Comparison of ENCODE assay signal across 10 mouse cellular contexts in the genomic region with DNA sequence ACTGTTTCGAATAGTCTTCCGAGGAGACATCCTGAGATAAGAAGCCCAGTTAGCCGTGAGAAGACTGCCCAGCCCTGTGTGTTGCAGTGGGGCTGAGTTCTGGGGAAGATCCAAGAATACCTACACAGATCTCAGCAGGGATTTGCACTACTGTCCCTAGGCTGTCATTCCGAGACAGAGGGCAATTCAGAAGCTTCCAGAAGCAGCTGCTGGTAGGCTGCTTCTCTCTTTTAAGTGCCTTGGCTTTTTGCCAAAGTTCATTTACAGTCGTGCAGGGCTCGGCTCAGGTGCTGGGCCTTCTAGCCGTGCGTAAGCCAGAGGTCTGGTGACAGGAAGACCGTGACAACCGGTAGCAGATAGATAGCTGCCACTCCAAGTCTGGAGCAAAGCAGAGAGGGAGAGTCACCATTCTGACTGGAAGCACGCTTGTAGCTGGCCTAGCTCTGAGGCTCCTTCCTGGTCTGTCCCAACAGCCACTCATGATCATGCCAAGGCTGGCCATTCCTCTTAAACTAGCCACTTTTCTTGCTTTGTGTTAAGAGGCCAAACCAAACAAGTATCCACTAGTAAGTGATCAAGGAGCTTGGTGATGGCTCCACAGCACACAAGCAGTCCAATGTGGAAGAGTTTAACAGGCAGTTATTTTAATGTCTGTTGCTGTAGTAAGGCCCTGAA. TPM values are rescaled to one million over a fixed set of nuclear protein-coding genes. Genes with fewer than 3 reads are reported as not detected.
DNase-seq lines count a peak whose midpoint lies in the region; ATAC-seq lines count a peak whose summit lies in the region.
"Had no signal": no experiment of that assay in that cellular context is flagged by ENCODE, and none has a peak within 500 bp of the region (broad histone marks: within the 10 kb centered on the region; RNA-seq: fewer than 3 reads in every experiment).

No protein-coding gene starts in this region.

- no peaks in the 10 kb centered on the region for H3K36me3 ChIP-seq in hindbrain, embryonic 15.5 days
- 0 out of 2 replicates have a peak, but pooled peaks cover 3% of the 10 kb centered on the region for H3K36me3 ChIP-seq in hindbrain, embryonic 10.5 days
- no peaks in the 10 kb centered on the region for H3K36me3 ChIP-seq in heart, embryonic 16.5 days (ENCODE audit: control insufficient read depth, insufficient read depth)
- no peaks in the 10 kb centered on the region for H3K36me3 ChIP-seq in midbrain, embryonic 16.5 days (ENCODE audit: control insufficient read depth, insufficient read depth, low read length)
- H3K36me3 ChIP-seq: G1E had no signal

- H3K27me3 ChIP-seq in hindbrain, embryonic 15.5 days, result no peaks in the 10 kb centered on the region
- H3K27me3 ChIP-seq in hindbrain, embryonic 10.5 days (ENCODE audit: insufficient read depth, poor library complexity, severe bottlenecking), result no peaks in the 10 kb centered on the region
- H3K27me3 ChIP-seq in heart, embryonic 16.5 days (ENCODE audit: control insufficient read depth, insufficient read depth, low read length), result no peaks in the 10 kb centered on the region
- H3K27me3 ChIP-seq in midbrain, embryonic 16.5 days (ENCODE audit: control insufficient read depth, insufficient read depth, low read depth, low read length), result no peaks in the 10 kb centered on the region

- H3K27ac ChIP-seq in hindbrain, embryonic 15.5 days (replicated peaks), result peak overlapping the region; percentile 18
- H3K27ac ChIP-seq in hindbrain, embryonic 10.5 days, result no peak overlapping the region
- peak overlapping the region; percentile 58 for H3K27ac ChIP-seq in heart, embryonic 16.5 days (ENCODE audit: low read length)
- H3K27ac ChIP-seq in midbrain, embryonic 16.5 days (ENCODE audit: low read length), result peak overlapping the region; percentile 34; the same call in 1 of the 2 replicates

- H3K4me2 ChIP-seq in hindbrain, embryonic 15.5 days, result no peak overlapping the region
- no peak overlapping the region for H3K4me2 ChIP-seq in heart, embryonic 16.5 days (ENCODE audit: low read depth, low read length)
- no peak overlapping the region for H3K4me2 ChIP-seq in midbrain, embryonic 16.5 days (ENCODE audit: low read length)

- H3K4me1 ChIP-seq in hindbrain, embryonic 15.5 days (replicated peaks), result peaks cover 27% of the 10 kb centered on the region
- H3K4me1 ChIP-seq in hindbrain, embryonic 10.5 days (replicated peaks), result peaks cover 33% of the 10 kb centered on the region
- H3K4me1 ChIP-seq in heart, embryonic 16.5 days (ENCODE audit: control insufficient read depth, insufficient read depth, low read length), result peaks cover 26% of the 10 kb centered on the region
- H3K4me1 ChIP-seq in midbrain, embryonic 16.5 days (ENCODE audit: control insufficient read depth, insufficient read depth, low read length), result peaks cover 19% of the 10 kb centered on the region

- H3K4me3 ChIP-seq in hindbrain, embryonic 15.5 days, result no peak overlapping the region
- H3K4me3 ChIP-seq in hindbrain, embryonic 10.5 days, result no peak overlapping the region
- no peak overlapping the region for H3K4me3 ChIP-seq in heart, embryonic 16.5 days (ENCODE audit: low read length)
- no peak overlapping the region for H3K4me3 ChIP-seq in midbrain, embryonic 16.5 days (ENCODE audit: low read depth, low read length)

- no peak for DNase-seq in hindbrain, embryonic 10.5 days (ENCODE audit: low spot score)
- peak; percentile 49 for DNase-seq in ZHBTc4 (ENCODE audit: low read depth, low spot score)
- no peak for DNase-seq in frontal cortex, postnatal 10 days (ENCODE audit: low spot score in 2 of 2)
- DNase-seq in urinary bladder, postnatal 25 days (ENCODE audit: low spot score), result no peak
- no peak for DNase-seq in kidney, adult 11 months
- DNase-seq: layer of hippocampus, postnatal 36 days had no signal

- WGBS in hindbrain, embryonic 15.5 days, result 44% methylated on average over 11 of the region's 11 CpGs
- WGBS in hindbrain, embryonic 10.5 days, result 90% methylated on average over 11 of the region's 11 CpGs
- 16% methylated on average over 11 of the region's 11 CpGs for WGBS in heart, embryonic 16.5 days
- WGBS in midbrain, embryonic 16.5 days, result 49% methylated on average over 11 of the region's 11 CpGs

- H3K9me3 ChIP-seq in hindbrain, embryonic 15.5 days, result no peaks in the 10 kb centered on the region
- H3K9me3 ChIP-seq in hindbrain, embryonic 10.5 days, result no peaks in the 10 kb centered on the region
- H3K9me3 ChIP-seq in heart, embryonic 16.5 days (replicated peaks; ENCODE audit: control insufficient read depth, low read length), result no peaks in the 10 kb centered on the region
- H3K9me3 ChIP-seq in midbrain, embryonic 16.5 days (replicated peaks; ENCODE audit: control insufficient read depth, low read length, poor library complexity, severe bottlenecking), result no peaks in the 10 kb centered on the region

- no peak for ATAC-seq in hindbrain, embryonic 15.5 days (ENCODE audit: low FRiP score, low read depth)
- ATAC-seq in heart, embryonic 16.5 days (replicated peaks; ENCODE audit: extremely low read depth, insufficient read depth, low FRiP score), result peak; percentile 26
- ATAC-seq in midbrain, embryonic 16.5 days, result no peak; the same call in 1 of the 2 replicates

- no peak overlapping the region for H3K9ac ChIP-seq in hindbrain, embryonic 15.5 days
- H3K9ac ChIP-seq in heart, embryonic 16.5 days (ENCODE audit: low read length), result peak overlapping the region; percentile 32; the same call in 1 of the 2 replicates
- no peak overlapping the region for H3K9ac ChIP-seq in midbrain, embryonic 16.5 days (ENCODE audit: low read depth, low read length)

RNA-seq across cellular contexts. Expression of gene Rps6ka2, which starts 49.3 kb away (rescaled TPM):
- polyA plus RNA-seq in hindbrain, embryonic 15.5 days (2015; fragmentation: Nextera tagmentation; extraction: Ambion mirVana), result 21.9 and 22.5 TPM in 2 replicates
- polyA plus RNA-seq in hindbrain, embryonic 10.5 days (2016; fragmentation: Nextera tagmentation; extraction: Ambion mirVana), result 25.6 and 31.3 TPM in 2 replicates
- polyA plus RNA-seq in heart, embryonic 16.5 days (2015; fragmentation: Nextera tagmentation; extraction: Ambion mirVana), result 24.2 and 25.5 TPM in 2 replicates
- 19.6 and 22.1 TPM in 2 replicates for polyA plus RNA-seq in midbrain, embryonic 16.5 days (2015; fragmentation: Nextera tagmentation; extraction: Ambion mirVana)
- polyA plus RNA-seq: G1E had no signal
